Mouse (Mus musculus): Measurements from ENCODE around the gene Wnt5b. TPM values are rescaled to one million over a fixed set of nuclear protein-coding genes. Genes with fewer than 3 reads are reported as not detected.
A peak's percentile ranks its signal among the peaks of the same experiment; 100 is the strongest.

Gene Wnt5b
- polyA plus RNA-seq, 1 experiment: 1.8 TPM

GRCm38 (mm10) chr6:119460391-119460790 lies 83.8 kb downstream of the Wnt5b start:
- H3K36me3 ChIP-seq (ENCODE audit: control insufficient read depth, insufficient read depth, low read length): no peaks in the 10 kb centered on the region
- WGBS: 83% methylated on average over 5 of the region's 5 CpGs
- no peaks in the 10 kb centered on the region for H3K27me3 ChIP-seq (ENCODE audit: control insufficient read depth, insufficient read depth, low read length)
- no peaks in the 10 kb centered on the region for H3K4me1 ChIP-seq (ENCODE audit: control insufficient read depth, insufficient read depth, insufficient read length, low read length)
- TF ChIP-seq POLR2A (IDR thresholded peaks at IDR 0.05; ENCODE audit: low read depth, low read length) (no peak), CTCF (IDR thresholded peaks at IDR 0.05; ENCODE audit: extremely low read depth, insufficient read length, insufficient replicate concordance, low read depth, low read length) (no peak)
- no peak overlapping the region for H3K4me3 ChIP-seq (ENCODE audit: low read depth, low read length)
- no peak overlapping the region for H3K27ac ChIP-seq (ENCODE audit: insufficient read depth, low read depth, low read length)

GRCm38 (mm10) chr6:119459041-119459440 lies 85.1 kb downstream of the Wnt5b start:
- Histone ChIP-seq H3K36me3 (ENCODE audit: control insufficient read depth, insufficient read depth, low read length) (no peaks in the 10 kb centered on the region), H3K27ac (ENCODE audit: insufficient read depth, low read depth, low read length) (no peak overlapping the region), H3K27me3 (ENCODE audit: control insufficient read depth, insufficient read depth, low read length) (no peaks in the 10 kb centered on the region), H3K4me3 (ENCODE audit: low read depth, low read length) (no peak overlapping the region), H3K4me1 (ENCODE audit: control insufficient read depth, insufficient read depth, insufficient read length, low read length) (no peaks in the 10 kb centered on the region)
- TF ChIP-seq POLR2A (IDR thresholded peaks at IDR 0.05; ENCODE audit: low read depth, low read length) (no peak), CTCF (IDR thresholded peaks at IDR 0.05; ENCODE audit: extremely low read depth, insufficient read length, insufficient replicate concordance, low read depth, low read length) (no peak)
- 54% methylated on average over 4 of the region's 4 CpGs for WGBS

GRCm38 (mm10) chr6:119458166-119458565 lies 86.0 kb downstream of the Wnt5b start:
- H3K4me3 ChIP-seq (ENCODE audit: low read depth, low read length): no peak overlapping the region
- no peaks in the 10 kb centered on the region for H3K27me3 ChIP-seq (ENCODE audit: control insufficient read depth, insufficient read depth, low read length)
- no peaks in the 10 kb centered on the region for H3K4me1 ChIP-seq (ENCODE audit: control insufficient read depth, insufficient read depth, insufficient read length, low read length)
- H3K36me3 ChIP-seq (ENCODE audit: control insufficient read depth, insufficient read depth, low read length): no peaks in the 10 kb centered on the region
- WGBS: 84% methylated on average over 8 of the region's 8 CpGs
- no peak for TF ChIP-seq POLR2A (IDR thresholded peaks at IDR 0.05; ENCODE audit: low read depth, low read length)
- no peak for TF ChIP-seq CTCF (IDR thresholded peaks at IDR 0.05; ENCODE audit: extremely low read depth, insufficient read length, insufficient replicate concordance, low read depth, low read length)
- no peak overlapping the region for H3K27ac ChIP-seq (ENCODE audit: insufficient read depth, low read depth, low read length)

- H3K4me3 ChIP-seq (ENCODE audit: low read depth, low read length): peak overlapping the region; percentile 40
- 23% methylated on average over 15 of the region's 15 CpGs for WGBS
- H3K27ac ChIP-seq (ENCODE audit: insufficient read depth, low read depth, low read length): no peak overlapping the region
- H3K36me3 ChIP-seq (ENCODE audit: control insufficient read depth, insufficient read depth, low read length): no peaks in the 10 kb centered on the region
- H3K27me3 ChIP-seq (ENCODE audit: control insufficient read depth, insufficient read depth, low read length): no peaks in the 10 kb centered on the region
- H3K4me1 ChIP-seq (ENCODE audit: control insufficient read depth, insufficient read depth, insufficient read length, low read length): peaks cover 3% of the 10 kb centered on the region; the same call in 1 of the 2 replicates
- TF ChIP-seq CTCF (IDR thresholded peaks at IDR 0.05; ENCODE audit: extremely low read depth, insufficient read length, insufficient replicate concordance, low read depth, low read length): no peak
- no peak for TF ChIP-seq POLR2A (IDR thresholded peaks at IDR 0.05; ENCODE audit: low read depth, low read length)
Measured at GRCm38 (mm10) chr6:119451981-119452499, 92.1 kb downstream of the Wnt5b start.

GRCm38 (mm10) chr6:119450965-119451943 lies 92.9 kb downstream of the Wnt5b start:
- H3K36me3 ChIP-seq (ENCODE audit: control insufficient read depth, insufficient read depth, low read length): no peaks in the 10 kb centered on the region
- H3K27me3 ChIP-seq (ENCODE audit: control insufficient read depth, insufficient read depth, low read length): no peaks in the 10 kb centered on the region
- no peak for TF ChIP-seq POLR2A (IDR thresholded peaks at IDR 0.05; ENCODE audit: low read depth, low read length)
- TF ChIP-seq CTCF (IDR thresholded peaks at IDR 0.05; ENCODE audit: extremely low read depth, insufficient read length, insufficient replicate concordance, low read depth, low read length): no peak
- H3K4me3 ChIP-seq (ENCODE audit: low read depth, low read length): no peak overlapping the region
- WGBS: 51% methylated on average over 14 of the region's 14 CpGs
- peaks cover 3% of the 10 kb centered on the region; the same call in 1 of the 2 replicates for H3K4me1 ChIP-seq (ENCODE audit: control insufficient read depth, insufficient read depth, insufficient read length, low read length)
- H3K27ac ChIP-seq (ENCODE audit: insufficient read depth, low read depth, low read length): no peak overlapping the region

- Histone ChIP-seq H3K27me3 (ENCODE audit: control insufficient read depth, insufficient read depth, low read length) (no peaks in the 10 kb centered on the region), H3K4me3 (ENCODE audit: low read depth, low read length) (peak overlapping the region; percentile 55), H3K4me1 (ENCODE audit: control insufficient read depth, insufficient read depth, insufficient read length, low read length) (peaks cover 3% of the 10 kb centered on the region; the same call in 1 of the 2 replicates), H3K27ac (ENCODE audit: insufficient read depth, low read depth, low read length) (no peak overlapping the region), H3K36me3 (ENCODE audit: control insufficient read depth, insufficient read depth, low read length) (no peaks in the 10 kb centered on the region)
- TF ChIP-seq CTCF (IDR thresholded peaks at IDR 0.05; ENCODE audit: extremely low read depth, insufficient read length, insufficient replicate concordance, low read depth, low read length): peak; percentile 38; the same call in 1 of the 2 replicates
- no peak for TF ChIP-seq POLR2A (IDR thresholded peaks at IDR 0.05; ENCODE audit: low read depth, low read length)
- WGBS: 7% methylated on average over 22 of the region's 23 CpGs
Measured at GRCm38 (mm10) chr6:119449060-119449499, 95.1 kb downstream of the Wnt5b start.

Measured in small intestine, adult 2 months (tissue).